Mouse (Mus musculus) erythroblast, embryonic 14.5 days (primary cell): ENCODE measurements around the gene Fer1l4. TPM values are rescaled to one million over a fixed set of nuclear protein-coding genes. Genes with fewer than 3 reads are reported as not detected.

Source experiments
- H3K27me3 ChIP-seq: 2 replicates; pipeline ENCODE4 v1.6.1; 2012; ENCODE audit warnings: inconsistent platforms; ENCODE audit not compliant: control insufficient read depth
- H3K36me3 ChIP-seq: 2 replicates; pipeline ENCODE4 v1.6.1; 2012; ENCODE audit warnings: mild to moderate bottlenecking, inconsistent platforms; ENCODE audit not compliant: control insufficient read depth
- H3K4me1 ChIP-seq: 2 replicates; pipeline ENCODE4 v1.6.1; 2012; ENCODE audit warnings: inconsistent platforms; ENCODE audit not compliant: control insufficient read depth
- H3K4me3 ChIP-seq: replicated peaks from 2 replicates; pipeline ENCODE3; 2012; ENCODE audit warnings: moderate library complexity, mild to moderate bottlenecking, inconsistent platforms
- H3K9me3 ChIP-seq: 2 replicates; pipeline ENCODE4 v1.6.1; 2012; ENCODE audit warnings: low read length, inconsistent platforms, mixed read lengths; ENCODE audit not compliant: control insufficient read depth
- GATA1 ChIP-seq: IDR thresholded peaks from 2 replicates; pipeline ENCODE4 v1.6.1; 2012; ENCODE audit warnings: low read length, inconsistent platforms, mixed read lengths
- TAL1 ChIP-seq: IDR thresholded peaks from 3 replicates; pipeline ENCODE4 v1.6.1; 2012; ENCODE audit warnings: low read length, inconsistent platforms, mixed read lengths
- polyA plus RNA-seq: library from polyadenylated mRNA; stranded (reverse); fragments of >175 nt; gene quantifications from 2 replicates; pipeline ENCODE4 v1.2.3, GENCODE M21; 2012

Fer1l4 gene
- polyA plus RNA-seq, 1 experiment = not detected

DNA sequence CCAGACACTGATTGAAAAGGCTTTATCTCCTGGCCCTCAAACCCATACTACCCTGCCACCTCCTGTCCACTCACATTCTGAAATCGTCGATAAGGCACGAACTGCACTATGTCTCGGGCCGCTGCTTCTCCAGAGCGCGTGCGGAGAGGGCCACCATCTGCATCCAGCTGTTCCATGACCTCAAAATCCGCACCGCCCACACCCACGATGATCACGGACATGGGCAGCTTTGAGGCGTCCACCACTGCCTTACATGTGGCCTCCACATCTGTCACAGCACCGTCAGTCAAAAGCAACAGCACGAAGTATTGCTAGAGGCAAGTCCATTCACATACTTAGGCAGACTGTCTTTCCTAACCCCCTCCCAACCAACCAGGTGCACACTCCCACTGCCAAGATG lies 21.0 kb upstream of the Fer1l4 start:
- H3K27me3 ChIP-seq = no peaks in the 10 kb centered on the region
- H3K4me1 ChIP-seq = no peaks in the 10 kb centered on the region
- TF ChIP-seq TAL1 = no peak
- no peak for TF ChIP-seq GATA1
- no peaks in the 10 kb centered on the region for H3K9me3 ChIP-seq
- H3K4me3 ChIP-seq = no peak overlapping the region
- peaks cover 86% of the 10 kb centered on the region for H3K36me3 ChIP-seq

DNA sequence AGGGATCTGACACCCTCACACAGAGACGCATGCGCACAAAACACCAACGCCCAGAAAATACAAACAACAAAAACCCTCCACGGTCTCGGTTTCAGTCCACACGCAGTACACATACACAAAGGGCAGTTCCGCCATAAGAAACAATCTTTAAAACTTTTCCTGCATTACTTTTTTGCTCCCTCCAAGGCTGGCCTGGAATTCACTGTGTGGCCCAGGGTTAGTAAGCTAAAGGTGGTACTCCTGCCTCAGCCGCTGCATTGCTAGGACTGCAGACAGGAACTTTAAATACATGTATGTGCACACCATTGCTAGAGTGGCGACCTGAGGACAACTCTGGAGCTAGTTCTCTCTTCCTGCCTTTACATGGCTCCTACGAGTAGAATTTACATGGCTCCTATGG lies 18.5 kb upstream of the Fer1l4 start:
- TF ChIP-seq GATA1 = no peak
- peaks cover 67% of the 10 kb centered on the region for H3K36me3 ChIP-seq

DNA sequence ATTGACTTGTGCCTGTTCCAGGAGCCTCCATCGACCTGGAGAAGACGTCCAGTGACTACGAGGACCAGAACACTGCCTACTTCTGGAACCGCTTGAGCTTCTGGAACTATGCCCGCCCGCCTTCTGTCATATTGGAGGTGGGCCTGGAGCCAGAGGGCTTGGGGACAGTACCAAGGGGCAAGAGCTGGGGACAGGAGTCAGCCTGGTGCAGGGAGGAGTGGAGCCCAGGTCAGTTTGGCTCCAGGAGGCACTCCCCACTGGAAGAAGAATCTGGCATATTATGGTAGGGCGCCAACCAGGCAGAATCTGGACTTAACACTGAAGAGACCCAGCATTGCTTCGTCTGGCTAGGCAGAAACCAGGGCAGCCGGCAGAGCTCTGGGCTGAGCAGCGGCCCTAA lies 15.2 kb upstream of the Fer1l4 start:
- H3K27me3 ChIP-seq = no peaks in the 10 kb centered on the region; the same call in 1 of the 2 replicates
- H3K4me1 ChIP-seq = peaks cover 21% of the 10 kb centered on the region
- no peaks in the 10 kb centered on the region for H3K9me3 ChIP-seq
- H3K36me3 ChIP-seq = peaks cover 34% of the 10 kb centered on the region
- no peak overlapping the region for H3K4me3 ChIP-seq
- TF ChIP-seq TAL1 (no peak), GATA1 (no peak)

More for the DNA sequence above, 18.5 kb upstream of the Fer1l4 start:
- no peaks in the 10 kb centered on the region for H3K27me3 ChIP-seq
- no peaks in the 10 kb centered on the region for H3K9me3 ChIP-seq
- H3K4me3 ChIP-seq = no peak overlapping the region
- H3K4me1 ChIP-seq = peaks cover 6% of the 10 kb centered on the region

DNA sequence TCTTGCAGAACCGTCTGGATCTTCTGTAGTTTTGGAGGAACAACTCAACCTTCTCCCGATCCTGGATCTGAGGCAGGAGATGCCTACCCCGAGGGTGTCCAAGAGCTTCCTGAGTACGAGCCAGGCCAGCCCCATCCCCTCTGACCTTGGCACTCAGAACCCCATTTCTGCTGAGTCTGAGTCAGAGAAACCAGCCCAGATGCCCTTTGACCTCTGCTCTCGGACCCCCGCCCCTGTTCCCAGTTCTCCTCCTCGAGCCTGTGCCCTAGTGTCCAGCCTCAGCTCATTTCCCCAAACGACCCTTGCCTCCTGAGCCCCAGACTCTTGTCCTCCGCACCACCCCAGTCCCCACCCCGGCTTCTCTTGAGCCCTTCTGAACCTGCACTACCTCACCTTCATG lies 13.4 kb upstream of the Fer1l4 start:
- Histone ChIP-seq H3K4me1 (peaks cover 21% of the 10 kb centered on the region), H3K4me3 (peak overlapping the region; percentile 81), H3K9me3 (no peaks in the 10 kb centered on the region), H3K36me3 (peaks cover 20% of the 10 kb centered on the region), H3K27me3 (no peaks in the 10 kb centered on the region; the same call in 1 of the 2 replicates)
- no peak for TF ChIP-seq GATA1
- no peak for TF ChIP-seq TAL1

DNA sequence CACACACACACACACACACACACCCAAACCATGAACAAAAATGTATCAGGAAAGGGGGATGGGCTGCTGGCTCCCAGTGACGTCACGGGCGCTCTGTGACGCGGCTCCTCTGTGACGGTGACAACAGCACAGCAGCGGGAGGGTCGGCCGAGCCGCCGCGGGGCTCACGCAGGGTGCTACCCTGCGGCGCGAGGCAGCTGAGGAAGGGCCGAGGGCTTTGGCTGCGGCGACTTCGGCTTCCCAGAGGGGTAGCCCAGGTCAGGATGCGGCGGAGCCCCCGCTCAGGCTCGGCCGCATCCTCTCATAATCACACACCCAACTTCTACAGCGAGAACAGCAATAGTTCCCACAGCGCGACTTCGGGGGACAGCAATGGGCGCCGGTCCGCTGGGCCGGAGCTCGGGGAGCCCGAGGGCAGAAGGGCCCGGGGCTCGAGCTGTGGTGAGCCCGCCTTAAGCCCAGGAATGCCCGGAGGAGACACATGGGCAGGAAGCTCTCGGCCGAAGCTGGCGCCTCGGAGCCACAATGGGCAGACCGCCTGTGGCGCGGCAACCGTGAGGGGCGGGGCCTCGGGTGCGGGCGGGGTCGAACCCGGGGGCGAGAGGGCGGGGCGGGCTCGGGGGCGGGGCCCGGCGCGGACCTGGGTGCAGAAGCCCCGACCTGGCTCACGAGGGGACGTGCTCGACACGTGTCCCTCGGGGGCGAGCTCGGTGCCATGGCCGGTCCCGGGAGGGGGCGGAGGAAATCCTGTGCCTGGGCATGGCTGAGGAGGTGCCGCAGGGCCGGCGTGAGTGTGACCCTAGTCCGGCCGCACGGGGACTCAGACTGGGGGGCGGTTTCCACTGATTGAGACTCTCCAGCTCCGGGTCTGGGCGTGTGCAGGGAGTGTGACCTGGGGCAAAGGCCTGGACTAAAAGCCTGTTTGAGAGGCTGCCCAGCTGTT lies 12.6 kb upstream of the Fer1l4 start, which contains the start of gene Spag4:
Gene Spag4, plus strand, starts transcription at position 77 of the 943 bp plus-strand sequence.
- H3K4me1 ChIP-seq = peaks cover 21% of the 10 kb centered on the region
- H3K4me3 ChIP-seq = peak within 1 kb of the TSS; percentile 81
- no peaks in the 10 kb centered on the region for H3K9me3 ChIP-seq
- H3K27me3 ChIP-seq = no peaks in the 10 kb centered on the region; the same call in 1 of the 2 replicates
- peaks cover 18% of the 10 kb centered on the region for H3K36me3 ChIP-seq
- no peak for TF ChIP-seq TAL1
- TF ChIP-seq GATA1 = no peak

DNA sequence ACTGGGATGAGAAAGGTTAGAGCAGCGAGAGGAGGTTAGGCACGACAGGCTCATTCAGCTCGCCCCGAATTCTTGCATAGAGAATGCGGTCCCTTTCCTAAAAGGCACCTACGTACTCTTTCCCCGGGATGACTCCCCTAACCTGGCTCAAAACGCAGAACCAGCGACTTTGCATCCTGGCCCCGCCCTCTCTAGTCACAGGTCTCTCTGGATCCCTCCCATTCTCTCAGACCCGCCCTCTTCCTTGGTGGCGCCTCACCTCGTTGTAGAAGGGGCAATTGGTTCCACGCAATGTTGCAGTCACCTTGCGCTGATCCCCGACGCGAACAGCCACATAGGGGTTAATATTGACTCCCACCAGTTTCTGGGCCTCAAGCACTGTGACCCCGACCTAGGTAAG lies 4.8 kb downstream of the Fer1l4 start:
- TF ChIP-seq TAL1 (no peak), GATA1 (no peak)
- no peaks in the 10 kb centered on the region for H3K36me3 ChIP-seq
- no peaks in the 10 kb centered on the region for H3K9me3 ChIP-seq
- H3K4me1 ChIP-seq = peaks cover 5% of the 10 kb centered on the region
- no peak overlapping the region for H3K4me3 ChIP-seq
- peaks cover 48% of the 10 kb centered on the region for H3K27me3 ChIP-seq

DNA sequence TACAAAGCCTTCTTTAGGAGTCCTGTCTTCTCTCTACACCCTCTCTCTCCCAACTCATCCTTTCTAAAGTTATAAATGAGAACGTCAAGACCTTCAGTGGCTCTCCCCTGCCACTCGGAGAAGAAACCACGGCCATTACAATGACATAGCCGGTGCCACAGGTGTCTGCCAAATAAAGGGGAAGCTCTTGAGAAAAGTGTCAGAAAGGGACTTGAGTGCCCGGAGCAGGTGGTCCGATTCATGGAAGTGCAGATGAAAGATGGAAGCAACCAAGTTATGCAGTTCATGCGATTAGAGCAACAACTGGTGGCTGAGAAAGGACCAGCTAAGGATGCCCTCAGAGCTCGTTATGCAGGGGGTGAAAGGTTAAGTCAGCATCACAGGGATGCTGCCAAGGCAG lies 9.8 kb downstream of the Fer1l4 start:
- Histone ChIP-seq H3K9me3 (no peaks in the 10 kb centered on the region), H3K36me3 (no peaks in the 10 kb centered on the region), H3K4me1 (peaks cover 3% of the 10 kb centered on the region), H3K4me3 (no peak overlapping the region), H3K27me3 (peaks cover 15% of the 10 kb centered on the region)
- no peak for TF ChIP-seq GATA1
- no peak for TF ChIP-seq TAL1

DNA sequence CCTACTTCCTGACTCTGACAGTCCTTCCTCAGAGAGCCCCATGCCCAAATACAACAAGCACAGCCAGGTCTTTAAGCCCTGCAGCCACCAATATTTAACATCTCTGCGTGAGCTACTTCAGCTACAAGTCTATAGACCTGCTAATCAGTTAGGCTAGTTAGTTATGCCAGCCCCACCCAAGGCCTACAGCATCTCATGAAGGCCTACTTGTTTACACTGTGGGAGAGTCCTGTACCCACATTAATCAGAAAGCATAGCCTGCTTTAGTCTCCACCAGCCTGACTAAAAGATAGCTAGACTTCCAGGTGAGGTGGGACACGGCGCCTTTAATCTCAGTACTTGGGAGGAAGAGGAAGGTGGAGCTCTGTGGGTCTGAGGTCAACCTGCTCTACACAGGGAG lies 13.4 kb downstream of the Fer1l4 start:
- no peak for TF ChIP-seq TAL1
- no peak for TF ChIP-seq GATA1
- no peaks in the 10 kb centered on the region for H3K9me3 ChIP-seq
- H3K4me3 ChIP-seq = no peak overlapping the region
- H3K36me3 ChIP-seq = no peaks in the 10 kb centered on the region
- H3K27me3 ChIP-seq = no peaks in the 10 kb centered on the region
- no peaks in the 10 kb centered on the region for H3K4me1 ChIP-seq

DNA sequence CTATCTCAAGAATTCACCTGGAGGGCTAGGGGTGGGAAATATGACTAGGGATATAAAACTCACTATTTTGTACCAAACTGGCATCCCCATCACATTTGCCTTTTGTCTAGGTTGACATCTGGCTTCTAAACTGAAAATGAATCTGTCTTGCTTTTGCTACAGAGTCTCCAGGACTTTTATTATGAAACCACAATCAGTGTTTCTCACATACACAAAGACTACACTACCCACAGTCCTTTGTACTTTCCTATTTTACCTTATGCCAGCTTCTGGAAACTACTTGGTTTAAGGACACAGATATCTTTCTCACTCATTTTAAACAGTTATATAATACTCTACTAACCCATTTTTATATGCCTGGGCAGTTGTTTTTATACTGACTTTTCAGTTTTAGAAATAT lies 27.3 kb downstream of the Fer1l4 start:
- H3K36me3 ChIP-seq = no peaks in the 10 kb centered on the region
- H3K4me1 ChIP-seq = peaks cover 42% of the 10 kb centered on the region
- no peaks in the 10 kb centered on the region for H3K27me3 ChIP-seq
- TF ChIP-seq GATA1 = no peak
- no peak for TF ChIP-seq TAL1
- H3K4me3 ChIP-seq = no peak overlapping the region
- H3K9me3 ChIP-seq = no peaks in the 10 kb centered on the region
